Mouse (Mus musculus) liver, postnatal 0 days (tissue): ENCODE measurements around the gene Sp7.

Source experiments
- CTCF ChIP-seq: sonication (generic); IDR thresholded peaks from 2 replicates; pipeline ENCODE4 v1.5.1; 2016; ENCODE audit warnings: antibody characterized with exemption, low read depth
- EP300 ChIP-seq: IDR thresholded peaks from 2 replicates; pipeline ENCODE4 v1.6.1; 2016; ENCODE audit warnings: antibody characterized with exemption, low read depth, mild to moderate bottlenecking

GRCm38 (mm10) chr15:102315292-102315691 is 51.7 kb downstream of the Sp7 start:
- TF ChIP-seq CTCF (no peak), EP300 (no peak)
